Mouse (Mus musculus) gastrocnemius, postnatal 36 days (tissue): Measurements from ENCODE around the gene F2. TPM values are rescaled to one million over a fixed set of nuclear protein-coding genes. Genes with fewer than 3 reads are reported as not detected.
A peak's percentile ranks its signal among the peaks of the same experiment; 100 is the strongest.
"Not testable (repeated sequence)": the region's sequence is repeated elsewhere in the genome, so short reads cannot be mapped to it uniquely, and the experiment has no call there.

Source experiments
- DNase-seq, 2 experiments: peaks; one replicate each; pipeline ENCODE4 v3.0.0; 2022
- intact Hi-C: fragments of 180-260 bp; cut with DNase I; formaldehyde crosslinking; loops from one replicate; pipeline ENCODE4 v1.15.1; 2025
- total RNA-seq, 2 experiments: library from RNA; stranded (reverse); gene quantifications; 2 replicates each; pipeline ENCODE4 v1.2.3; 2021

F2 gene
- total RNA-seq, 2 experiments from 2014 or later, result 0.46 TPM; not detected in 1

- intact Hi-C loops, result no loop called here
- DNase-seq, result no peak
Measured at GRCm38 (mm10) chr2:91649152-91649551, 12.9 kb upstream of the F2 start.

- intact Hi-C loops, result no loop called here
- DNase-seq, result peak in 1 of 2 experiments; percentile 26
Measured at GRCm38 (mm10) chr2:91646733-91647132, 10.5 kb upstream of the F2 start.

GRCm38 (mm10) chr2:91645811-91646210 lies 9.6 kb upstream of the F2 start:
- intact Hi-C loops, result no loop called here

DNA sequence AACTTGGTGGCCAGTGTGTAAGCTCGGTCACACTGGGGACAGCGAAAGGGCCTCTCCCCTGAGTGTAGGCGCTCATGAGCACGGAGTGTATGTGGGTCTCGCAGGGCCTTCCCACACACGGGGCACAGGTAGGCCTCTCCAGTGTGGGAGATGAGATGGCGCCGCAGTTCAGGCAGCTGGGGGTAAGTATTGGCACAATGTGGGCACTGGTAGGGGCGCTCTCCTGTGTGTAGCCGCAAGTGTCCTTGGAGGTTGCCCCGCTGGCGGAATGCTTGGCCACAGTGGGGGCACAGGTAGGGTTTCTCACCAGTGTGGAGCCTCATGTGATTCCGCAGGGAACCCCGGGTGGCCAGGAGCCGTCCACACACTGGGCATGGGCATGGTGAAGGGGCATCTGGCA lies 9.1 kb upstream of the F2 start:
- no peak for DNase-seq
- intact Hi-C loops, result no loop called here

More at GRCm38 (mm10) chr2:91645811-91646210, 9.6 kb upstream of the F2 start:
- no peak for DNase-seq

DNA sequence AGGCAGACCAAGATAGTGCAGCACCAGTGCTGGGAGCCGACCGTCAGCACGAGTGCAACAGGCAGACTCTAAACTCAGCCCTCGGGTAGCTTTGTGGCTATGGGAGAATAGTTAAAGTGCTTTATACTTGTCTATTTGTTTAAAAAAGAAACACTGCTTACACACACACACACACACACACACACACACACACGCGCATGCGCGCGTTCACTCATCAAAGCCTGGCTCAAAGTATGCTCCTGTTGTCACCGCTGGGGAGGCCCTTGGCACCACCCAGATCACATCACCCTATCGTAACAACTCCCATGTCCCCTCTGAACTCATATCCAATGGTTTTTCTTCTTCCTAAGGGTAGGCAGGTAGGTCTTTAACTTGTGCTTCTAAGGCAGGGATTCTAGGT lies 7.8 kb upstream of the F2 start:
- intact Hi-C loops, result no loop called here
- DNase-seq, result no peak

DNA sequence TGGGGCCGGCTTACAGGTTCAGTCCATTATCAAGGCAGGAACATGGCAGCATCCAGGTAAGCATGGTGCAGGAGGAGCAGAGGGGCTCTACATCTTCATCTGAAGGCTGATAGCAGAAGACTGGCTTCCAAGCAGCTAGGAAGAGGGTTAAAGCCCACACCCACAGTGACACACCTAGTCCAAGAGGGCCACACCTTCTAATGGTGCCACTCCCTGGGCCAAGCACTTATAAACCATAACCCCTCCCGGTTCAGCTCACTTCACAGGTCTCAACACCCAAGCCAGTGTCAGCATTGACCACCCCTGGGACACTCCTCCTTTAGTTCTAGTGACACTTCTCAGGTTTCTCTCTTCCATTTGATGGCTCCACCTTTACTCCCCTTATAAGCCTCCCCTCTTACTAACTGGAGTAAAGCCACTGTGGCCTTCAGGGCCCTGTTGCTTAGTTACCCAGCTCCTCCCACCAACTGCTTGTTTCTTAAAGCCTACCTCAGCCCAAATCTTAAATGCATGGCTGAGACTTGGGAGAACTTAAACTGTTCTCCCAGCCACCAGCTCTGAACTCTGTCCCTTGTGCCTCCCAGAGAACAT lies 6.7 kb upstream of the F2 start:
- intact Hi-C loops, result no loop called here
- no peak for DNase-seq

DNA sequence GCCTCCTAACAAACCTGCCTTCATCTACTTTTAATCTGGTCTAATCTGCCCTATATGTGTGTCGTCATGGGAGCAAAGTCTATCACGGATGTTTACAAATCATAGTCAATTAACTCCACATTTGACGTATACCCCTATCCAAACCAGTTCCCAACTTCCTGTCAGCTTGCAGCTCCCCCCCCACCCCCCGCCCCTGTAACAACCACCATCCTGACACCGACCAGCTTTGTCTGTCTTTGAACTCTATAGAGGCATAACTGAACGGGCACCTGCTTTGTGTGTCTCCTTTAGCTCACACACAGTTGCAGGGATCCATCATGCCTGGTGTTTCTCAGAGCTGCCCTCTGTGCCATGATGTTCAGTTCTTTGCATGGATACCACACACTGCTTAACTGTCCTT lies 2.7 kb upstream of the F2 start:
- intact Hi-C loops, result no loop called here
- no peak for DNase-seq

GRCm38 (mm10) chr2:91636727-91637338 lies 619 bp upstream of the F2 start:
- intact Hi-C loops, result no loop called here
- no peak for DNase-seq

DNA sequence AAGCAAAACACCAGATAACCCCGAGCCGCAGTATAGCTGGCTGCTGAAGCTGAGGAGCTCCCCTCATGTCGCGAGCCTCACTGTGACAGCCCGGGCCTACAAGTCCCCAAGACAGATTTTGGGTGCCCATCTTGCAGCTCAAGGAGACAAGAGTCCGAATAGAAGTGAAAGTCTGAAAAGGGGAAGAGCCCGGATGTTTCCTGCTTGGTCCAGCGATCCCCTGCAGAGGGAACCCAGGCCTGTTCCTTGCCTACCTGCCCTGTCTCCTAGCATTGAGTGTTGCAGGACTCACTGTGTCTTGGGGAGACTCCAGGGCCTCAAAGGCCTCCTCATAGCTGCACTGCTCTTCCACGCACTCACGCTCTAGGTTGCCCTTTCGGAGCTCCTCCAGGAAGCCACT lies 728 bp downstream of the F2 start:
- intact Hi-C loops, result no loop called here
- no peak for DNase-seq

- no peak for DNase-seq
- intact Hi-C loops, result no loop called here
Measured at GRCm38 (mm10) chr2:91634841-91635240, 1.4 kb downstream of the F2 start.

DNA sequence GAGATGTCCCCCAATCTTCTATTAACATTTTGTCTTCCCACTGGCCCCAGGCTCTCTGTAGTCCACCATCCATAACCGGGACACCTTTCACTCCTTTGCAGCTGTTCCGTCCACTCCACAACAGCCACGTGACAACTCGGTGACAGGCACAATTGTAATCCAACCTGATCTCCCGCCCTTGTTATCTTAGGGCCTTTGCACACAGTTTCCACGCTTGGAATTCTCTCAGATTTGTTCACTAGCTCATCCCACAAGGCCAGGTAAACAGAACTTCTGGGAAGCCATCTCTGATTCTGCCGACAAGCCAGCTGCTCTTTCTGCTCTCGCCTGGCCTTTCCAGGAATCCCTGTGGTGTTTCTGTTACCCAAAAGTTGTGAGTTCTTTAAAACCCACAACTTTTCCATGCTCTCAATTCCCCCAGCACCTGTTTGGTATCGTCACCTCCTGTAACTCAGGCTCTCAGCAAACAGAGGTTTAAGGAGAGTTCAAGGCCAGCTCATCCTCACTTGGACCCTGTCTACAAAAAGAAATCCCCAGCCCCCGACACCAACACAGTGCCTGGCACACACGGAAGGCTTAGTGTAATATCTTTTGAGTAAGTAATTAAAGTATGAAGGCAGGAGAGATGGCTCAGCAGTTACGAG lies 2.8 kb downstream of the F2 start:
- no peak for DNase-seq

DNA sequence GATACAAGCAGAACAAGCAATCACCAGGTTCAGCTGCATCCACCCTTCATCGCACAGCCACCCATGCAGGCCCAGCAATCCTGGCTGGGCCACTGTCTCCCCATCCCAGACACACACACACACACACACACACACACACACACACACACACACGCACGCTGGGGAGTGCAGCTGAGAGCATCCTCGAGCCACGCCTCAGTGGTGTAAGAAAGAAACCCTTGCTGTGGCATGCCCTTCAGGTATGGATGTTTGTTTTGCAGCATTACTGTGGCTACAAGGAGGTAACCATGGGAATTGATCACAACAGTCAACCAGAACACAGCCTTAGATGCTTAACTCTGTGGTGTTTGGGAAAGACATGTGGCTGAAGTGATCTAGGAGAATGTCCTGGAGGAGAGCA lies 3.9 kb downstream of the F2 start:
- DNase-seq, result no peak
- intact Hi-C loops, result no loop called here

More for the DNA sequence above, 2.8 kb downstream of the F2 start:
- intact Hi-C loops, result no loop called here

- DNase-seq, result no peak
- intact Hi-C loops, result no loop called here
Measured at GRCm38 (mm10) chr2:91631826-91632225, 4.4 kb downstream of the F2 start.

DNA sequence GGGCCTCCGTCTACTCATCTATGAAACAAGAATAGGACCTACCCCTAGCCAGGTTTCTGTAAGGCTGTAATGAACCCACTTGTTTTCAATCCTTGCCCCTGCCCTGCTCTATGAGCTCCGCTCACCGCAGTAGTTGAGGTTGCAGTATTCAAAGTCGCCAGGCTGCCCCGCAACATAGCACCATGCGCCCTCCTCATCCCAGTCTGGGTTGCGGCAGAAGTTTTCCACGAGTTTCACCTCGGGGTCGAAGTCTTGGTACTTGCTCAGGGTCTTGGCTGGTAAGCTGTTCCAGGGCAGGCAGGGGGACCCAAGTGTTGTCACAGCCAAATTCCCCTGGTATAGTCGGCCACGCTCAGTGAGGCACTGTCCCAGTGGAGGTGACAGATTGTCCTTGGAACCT lies 5.8 kb downstream of the F2 start:
- no peak for DNase-seq
- intact Hi-C loops, result no loop called here

GRCm38 (mm10) chr2:91629682-91630081 lies 6.5 kb downstream of the F2 start:
- intact Hi-C loops, result loop anchor here (10.0 kb wide), 1 partner anchor 315 kb away; no protein-coding TSS in a partner anchor
- no peak for DNase-seq

DNA sequence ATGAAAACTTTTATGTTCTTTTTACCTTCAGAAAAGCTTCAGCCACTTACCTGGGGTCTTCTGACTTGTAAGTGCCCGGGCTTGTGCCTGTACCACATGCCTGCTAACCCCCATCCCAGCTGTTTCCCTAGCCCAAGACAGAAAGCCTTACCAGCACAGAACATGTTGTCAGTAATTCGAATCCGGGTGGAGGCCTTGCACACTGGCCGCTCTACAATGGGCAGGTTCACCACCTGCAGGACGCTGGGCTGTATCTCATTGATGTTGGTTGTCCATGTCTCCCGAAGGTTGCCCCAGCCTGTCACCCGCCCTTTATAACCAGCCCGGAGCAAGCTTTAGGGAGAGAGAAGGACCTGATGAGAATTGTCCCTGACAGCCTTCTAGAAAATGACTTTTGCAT lies 8.0 kb downstream of the F2 start:
- DNase-seq, result no peak
- intact Hi-C loops, result loop anchor here (10.0 kb wide), 1 partner anchor 313 kb away; no protein-coding TSS in a partner anchor

DNA sequence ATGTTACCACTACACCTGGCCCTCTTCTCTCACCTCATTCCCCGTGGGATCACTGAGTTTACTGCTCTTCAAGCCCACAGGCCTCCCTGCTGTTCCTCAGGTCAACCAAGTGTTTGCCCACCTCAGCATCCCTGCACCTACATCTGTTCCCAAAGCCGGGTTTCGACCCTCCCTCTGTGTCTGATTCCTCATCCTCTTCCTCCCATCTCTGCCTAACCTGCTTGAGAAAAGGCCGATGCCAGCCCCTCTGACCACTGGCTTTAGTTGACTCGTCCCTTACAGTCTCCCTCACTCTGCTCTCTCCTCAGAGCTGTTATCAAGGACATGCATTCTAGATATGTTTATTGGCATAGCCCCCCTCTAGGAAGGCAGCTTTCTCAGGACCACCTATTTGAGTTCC lies 8.7 kb downstream of the F2 start:
- intact Hi-C loops, result loop anchor here (10.0 kb wide), 1 partner anchor 313 kb away; no protein-coding TSS in a partner anchor
- no peak for DNase-seq

GRCm38 (mm10) chr2:91623366-91623765 lies 12.8 kb downstream of the F2 start:
- DNase-seq, result not testable (repeated sequence)
- intact Hi-C loops, result loop anchor here (10.0 kb wide), 1 partner anchor 309 kb away; no protein-coding TSS in a partner anchor

DNA sequence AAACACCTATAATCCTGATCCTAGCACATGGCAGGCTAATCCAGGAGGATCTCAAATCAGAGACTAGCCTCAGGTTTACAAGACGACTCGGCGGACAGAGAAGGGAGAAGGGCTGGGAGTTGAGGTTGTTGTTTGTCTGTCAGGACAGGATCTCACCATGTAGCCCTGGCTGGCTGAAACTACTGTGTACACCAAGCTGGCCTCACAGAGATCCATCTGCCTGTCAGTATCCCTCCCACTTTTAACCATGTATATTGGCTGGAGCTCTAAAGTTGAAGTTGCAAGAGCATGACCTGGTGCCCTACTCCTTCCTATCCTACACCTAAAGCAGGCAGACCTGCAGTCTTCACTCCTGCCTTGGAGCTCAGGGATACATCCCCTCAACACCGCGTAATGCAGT lies 13.9 kb downstream of the F2 start:
- intact Hi-C loops, result loop anchor here (10.0 kb wide), 1 partner anchor 308 kb away; no protein-coding TSS in a partner anchor
- no peak for DNase-seq

GRCm38 (mm10) chr2:91609370-91609769 lies 26.8 kb downstream of the F2 start:
- intact Hi-C loops, DNase-seq: not testable (repeated sequence)

DNA sequence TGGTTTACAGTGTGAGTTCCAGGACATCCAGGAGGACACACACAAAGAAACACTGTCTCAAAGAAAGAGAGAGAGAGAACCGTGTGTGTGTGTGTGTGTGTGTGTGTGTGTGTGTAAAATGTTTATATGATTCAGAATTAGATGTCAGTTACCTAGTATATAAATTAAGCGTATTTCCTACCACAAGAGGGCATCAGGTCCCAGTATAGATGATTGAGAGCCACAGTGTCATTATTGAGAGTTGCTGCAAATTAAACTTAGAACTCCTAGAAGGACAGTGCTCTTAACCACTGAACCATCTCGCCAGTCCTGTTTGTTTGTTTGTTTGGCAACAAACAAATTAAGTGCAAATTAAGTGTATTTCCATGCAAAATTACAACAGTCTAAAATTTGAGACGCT lies 33.8 kb downstream of the F2 start:
- intact Hi-C loops, result loop anchor here (5.0 kb wide), 1 partner anchor 35 kb away; no protein-coding TSS in a partner anchor
- DNase-seq, result no peak

DNA sequence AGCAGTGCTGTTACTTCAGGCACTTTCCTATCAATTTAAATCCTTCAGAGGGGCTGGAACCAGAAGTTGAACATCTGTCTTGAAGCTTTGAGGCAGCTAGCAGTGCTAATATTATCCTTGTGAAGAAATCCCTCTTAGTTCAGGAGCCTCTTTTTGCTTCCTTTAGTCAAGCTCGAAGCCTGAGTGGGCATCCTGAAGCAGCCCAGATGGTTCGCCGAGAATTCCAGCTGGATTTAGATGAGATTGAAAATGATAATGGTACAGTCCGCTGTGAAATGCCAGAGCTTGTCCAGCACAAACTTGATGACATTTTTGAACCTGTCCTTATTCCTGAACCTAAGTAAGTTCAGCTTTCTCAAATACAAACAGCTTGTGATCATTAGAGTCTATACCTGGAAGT lies 35.7 kb downstream of the F2 start:
- no peak for DNase-seq
- intact Hi-C loops, result loop anchor here (5.0 kb wide), 1 partner anchor 33 kb away; no protein-coding TSS in a partner anchor
